Mouse (Mus musculus): ENCODE results near the gene Syt5.

Syt5 gene

DNA sequence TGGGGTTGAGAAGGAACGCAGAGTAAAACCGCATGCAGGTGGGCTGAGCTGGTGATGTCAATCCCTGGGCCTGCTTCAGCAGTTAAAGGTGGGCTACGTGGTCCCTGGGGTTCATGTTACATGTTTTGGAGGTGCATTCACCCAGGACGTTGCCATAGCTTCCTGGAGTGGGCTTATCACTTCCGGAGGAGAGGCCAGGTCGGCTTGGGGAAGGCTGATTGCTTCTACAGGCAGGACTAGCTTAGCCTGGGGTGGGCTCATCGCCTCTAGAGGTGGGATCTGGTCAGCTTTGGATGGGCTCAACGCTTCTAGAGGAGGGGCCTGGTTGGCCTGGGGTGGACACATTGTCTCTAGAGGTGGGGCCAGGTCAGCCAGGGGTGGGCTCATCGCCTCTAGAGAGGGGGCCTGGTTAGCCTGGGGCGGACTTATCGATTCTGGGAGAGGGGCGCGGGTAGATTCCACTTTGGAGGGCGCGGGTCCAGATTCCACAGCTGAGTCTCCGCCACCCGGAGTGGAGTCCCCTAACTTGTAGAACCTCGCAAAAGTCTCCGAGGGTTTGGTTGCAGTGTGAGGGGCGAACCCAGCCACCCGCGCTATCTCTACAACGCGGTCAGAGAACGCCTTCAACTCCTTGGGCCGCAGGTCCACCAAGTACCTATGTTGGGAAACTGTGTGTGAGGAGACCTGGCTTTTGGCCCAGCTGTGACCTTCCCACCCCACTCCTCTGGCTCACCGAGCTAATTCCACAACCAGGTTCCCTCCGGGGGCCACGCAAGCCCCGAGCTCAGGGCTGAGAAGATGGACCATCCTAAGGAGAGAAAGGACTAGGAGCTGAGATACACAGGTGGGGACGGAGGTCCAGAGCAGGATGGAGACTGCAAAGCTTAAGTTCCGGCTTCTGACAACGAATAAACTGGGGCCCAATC, 23.9 kb downstream of the Syt5 start:
- DNase-seq (ENCODE audit: low spot score in 2 of 2) = no peak

DNA sequence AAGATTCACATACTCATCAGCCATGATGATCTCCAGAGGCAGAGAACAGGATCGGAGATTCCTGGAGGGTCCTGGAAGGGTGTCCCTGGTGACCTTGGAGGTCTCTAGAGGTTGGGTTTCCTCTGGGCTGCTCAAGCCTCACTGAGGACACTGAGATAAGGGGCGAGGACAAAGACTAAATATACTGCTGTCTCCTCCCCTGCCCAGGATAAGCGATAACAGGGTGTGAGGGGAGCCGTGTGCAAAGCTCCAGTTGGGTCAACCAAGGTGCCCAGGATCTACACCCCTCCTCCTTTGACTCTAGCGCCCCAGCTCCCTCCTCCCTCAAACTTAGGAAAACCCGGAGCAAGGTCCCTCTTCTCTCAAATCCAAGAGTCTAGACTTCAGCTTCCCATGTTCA, 25.0 kb downstream of the Syt5 start:
- no peak for DNase-seq (ENCODE audit: low spot score in 2 of 2)

DNA sequence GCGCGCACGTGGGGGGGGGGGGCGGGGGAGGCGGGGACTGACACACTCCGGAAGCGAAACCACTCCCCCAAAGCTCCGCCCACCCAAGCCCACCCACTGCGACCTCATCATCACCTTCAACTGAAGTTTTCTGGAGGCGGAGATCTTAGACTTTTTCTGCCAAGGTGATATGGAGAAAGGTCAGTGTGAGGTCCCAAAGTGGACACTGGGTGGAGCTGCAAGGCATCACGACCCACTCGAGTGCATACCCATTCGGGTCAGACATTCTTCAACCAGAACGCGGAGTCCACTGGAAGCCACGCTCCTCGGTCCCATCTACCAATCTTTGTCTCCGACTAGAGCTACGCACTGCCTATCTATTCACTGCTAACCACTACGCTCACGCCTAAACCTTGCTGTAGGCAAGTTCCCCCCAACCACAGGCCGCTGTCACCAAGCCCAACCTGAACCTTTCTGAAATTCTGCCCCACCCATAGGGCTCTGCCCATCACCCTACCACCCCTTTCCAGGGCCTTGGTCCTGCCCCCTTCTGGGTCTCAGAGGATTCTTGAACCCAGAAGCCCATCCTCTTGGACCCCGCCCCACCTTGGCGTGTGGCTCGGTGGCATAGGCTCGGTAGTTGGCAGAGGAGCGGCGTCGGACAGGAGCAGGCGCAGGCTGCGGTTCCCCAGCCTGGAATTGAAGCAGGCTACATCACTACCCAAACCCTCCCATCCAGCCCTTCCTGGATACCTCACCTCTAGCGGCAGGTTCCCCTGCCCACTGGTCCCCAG, 25.9 kb downstream of the Syt5 start:
- peak in 1 of 2 experiments; percentile 39 for DNase-seq (ENCODE audit: low spot score in 2 of 2)

DNA sequence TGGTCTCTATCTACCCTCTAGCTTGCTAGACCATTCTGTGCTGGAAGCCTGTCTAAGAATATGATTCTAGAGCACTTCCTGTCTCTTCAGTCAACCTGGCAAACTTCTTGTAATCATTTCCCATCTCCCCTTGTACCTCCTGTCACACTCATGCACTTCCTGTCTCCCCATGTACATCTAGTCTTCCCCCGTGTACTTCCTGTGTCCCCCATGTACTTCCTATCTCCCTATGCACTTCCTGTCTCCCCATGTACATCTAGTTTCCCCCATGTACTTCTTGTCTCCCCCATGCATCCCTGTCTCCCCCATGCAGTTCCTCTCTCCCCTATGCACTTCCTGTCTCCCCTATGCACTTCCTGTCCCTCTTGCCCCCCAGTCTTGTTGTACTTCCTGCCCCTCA, 28.9 kb downstream of the Syt5 start:
- DNase-seq (ENCODE audit: low spot score in 2 of 2) = no peak

DNA sequence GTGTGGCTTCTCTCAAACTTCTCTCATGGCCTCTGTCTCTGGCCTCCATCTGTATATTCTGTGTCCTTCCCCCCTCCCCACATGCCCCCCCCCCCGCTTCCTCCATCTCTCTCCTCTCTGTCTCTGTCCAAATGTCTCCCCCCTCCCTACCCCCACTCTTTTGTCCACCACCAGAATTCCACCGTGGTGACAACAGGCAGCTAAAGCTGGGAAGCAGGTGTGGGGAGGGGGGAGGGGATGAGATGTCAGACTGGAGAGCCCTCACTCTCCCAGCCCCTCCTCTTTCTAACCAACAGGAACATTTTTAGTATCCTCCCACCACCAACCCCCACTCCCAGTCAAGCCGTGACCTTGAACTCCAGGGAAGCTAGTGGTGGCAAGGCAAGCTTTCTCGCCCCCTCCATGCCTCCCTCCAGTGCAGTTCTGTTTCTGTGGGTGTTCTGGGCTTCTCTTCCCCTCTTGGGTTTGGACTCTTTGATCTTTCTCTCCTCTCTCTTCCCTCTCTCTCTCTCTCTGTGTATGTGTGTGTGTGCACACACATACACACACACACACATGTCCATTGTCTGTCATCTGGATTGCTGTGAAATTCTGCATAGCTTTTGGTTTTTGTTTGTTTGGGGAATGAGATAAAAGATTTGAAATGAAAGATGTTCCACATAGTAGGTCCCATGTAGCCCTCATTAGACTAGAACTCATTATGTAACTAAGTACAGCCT, 30.9 kb downstream of the Syt5 start, which contains the start of gene Tnnt1:
Gene Tnnt1 (minus strand): TSS at position 51 of the 719 bp plus-strand sequence.
- DNase-seq (ENCODE audit: low spot score in 2 of 2) = no peak

DNA sequence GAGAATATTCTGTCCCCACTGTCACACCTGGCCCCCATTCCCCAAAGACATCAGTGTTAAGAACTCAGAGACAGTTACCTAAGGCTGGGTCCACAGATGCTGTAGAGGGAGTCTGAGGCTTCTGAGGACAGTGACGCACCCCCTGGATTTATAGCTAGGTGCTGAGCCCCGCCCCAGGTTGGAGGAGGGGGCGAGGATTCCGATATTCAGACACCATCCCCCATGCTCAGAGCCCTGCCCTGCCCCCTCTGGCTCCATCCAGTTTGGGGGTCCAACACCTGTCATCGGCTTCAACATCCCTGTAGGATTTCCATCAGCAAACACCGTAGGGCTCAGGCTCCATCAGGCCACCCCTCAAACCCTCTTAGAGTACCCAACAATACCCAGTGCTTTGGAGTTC, 31.5 kb downstream of the Syt5 start:
- DNase-seq (ENCODE audit: low spot score in 2 of 2) = no peak

DNA sequence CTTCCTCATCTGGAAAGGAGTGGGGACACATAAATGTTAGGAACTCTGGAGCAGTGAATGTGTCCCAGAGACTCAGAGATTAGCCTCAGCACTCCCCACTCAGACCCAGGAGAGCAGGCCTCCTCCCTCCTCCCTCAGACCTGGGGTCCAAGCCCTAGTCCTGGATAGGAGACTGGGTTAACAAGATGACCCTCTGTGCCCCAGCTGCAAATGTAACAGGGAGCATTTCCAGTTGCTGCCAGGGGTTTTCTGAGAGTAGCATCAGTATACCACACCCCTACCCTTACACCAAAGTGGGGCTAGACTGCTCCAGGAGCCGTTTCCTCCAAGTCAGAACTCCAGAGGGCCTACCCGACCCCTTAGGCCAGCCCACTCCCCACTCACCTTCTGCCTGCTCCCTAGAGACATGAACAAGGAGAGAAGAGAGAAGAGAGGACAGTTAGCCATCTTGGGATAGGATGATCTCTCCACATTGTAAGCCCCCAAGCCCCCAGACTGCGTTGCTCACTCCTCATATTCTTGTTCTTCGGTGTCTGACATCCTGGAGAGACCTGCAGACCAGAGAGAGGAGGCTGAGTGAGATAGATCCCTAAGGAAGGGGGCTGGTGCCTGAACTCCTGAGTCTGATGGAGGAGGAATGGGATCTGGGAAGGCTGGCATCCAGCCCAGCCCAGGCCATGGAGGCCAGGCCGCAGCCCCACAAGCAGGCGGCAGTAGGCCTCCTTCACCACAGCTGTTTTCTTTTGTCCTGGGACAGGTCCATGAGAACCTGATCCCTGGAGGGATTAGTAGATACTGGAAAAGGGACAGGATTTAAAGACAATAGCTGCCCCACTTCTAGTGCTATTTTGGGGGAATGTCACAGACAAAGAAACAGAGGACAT, 33.3 kb downstream of the Syt5 start:
- DNase-seq (ENCODE audit: low spot score in 2 of 2) = no peak

DNA sequence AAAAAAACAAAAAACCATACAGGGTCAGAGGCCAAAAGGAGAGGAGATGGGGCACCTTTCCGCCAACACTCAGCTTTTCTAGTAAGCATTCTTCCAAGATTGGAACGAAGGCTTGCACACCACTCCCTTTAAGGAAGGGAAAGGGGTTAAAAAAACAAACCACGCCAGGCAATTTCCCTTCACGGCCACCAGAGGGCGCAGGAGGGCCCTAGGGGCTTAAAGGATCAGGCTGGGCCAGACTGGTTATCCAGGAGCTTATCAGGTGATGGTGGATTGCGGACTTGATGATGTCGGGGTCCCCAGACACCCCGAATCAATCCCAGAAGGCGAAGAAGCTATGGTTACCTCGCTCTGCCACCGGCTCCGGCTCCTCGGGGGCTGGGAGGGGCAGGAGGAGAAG, 34.1 kb downstream of the Syt5 start:
- DNase-seq (ENCODE audit: low spot score in 2 of 2) = peak in 1 of 2 experiments; percentile 55

DNA sequence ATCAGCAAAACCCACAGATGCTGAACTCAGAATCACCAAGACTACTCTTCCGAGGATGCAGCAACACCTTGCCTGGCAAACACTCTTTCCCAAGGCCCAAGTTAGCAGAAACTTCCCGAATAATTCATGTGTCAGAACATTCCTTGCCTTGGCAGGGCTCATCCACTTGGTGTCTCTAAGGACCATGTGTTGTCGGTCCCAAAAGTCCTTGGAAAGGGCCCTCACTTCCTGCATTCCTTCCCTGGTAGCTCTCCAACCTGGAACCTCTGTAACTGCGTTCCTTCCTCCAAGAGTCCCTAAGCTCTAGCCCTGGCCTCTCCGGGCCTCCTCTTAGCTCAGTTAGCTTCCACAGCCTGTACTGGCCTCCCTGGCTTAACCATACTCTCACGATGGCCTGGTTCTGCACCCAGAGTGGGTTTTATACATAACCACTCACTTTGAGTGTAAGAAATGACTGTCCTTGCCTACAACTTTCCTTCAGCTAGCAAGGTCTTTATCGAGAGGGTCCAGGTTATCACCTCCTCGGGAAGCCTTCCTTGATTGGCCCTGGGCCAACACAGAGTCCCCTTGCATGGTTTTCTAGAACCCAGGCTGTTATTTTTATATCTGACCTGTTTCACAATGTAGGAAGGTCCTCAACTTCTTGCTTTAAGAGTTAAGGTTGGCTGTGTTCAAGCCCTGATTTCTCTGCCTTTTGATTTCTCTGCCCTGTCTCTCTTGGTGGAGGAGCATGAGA, 35.7 kb downstream of the Syt5 start:
- no peak for DNase-seq (ENCODE audit: low spot score in 2 of 2)

DNA sequence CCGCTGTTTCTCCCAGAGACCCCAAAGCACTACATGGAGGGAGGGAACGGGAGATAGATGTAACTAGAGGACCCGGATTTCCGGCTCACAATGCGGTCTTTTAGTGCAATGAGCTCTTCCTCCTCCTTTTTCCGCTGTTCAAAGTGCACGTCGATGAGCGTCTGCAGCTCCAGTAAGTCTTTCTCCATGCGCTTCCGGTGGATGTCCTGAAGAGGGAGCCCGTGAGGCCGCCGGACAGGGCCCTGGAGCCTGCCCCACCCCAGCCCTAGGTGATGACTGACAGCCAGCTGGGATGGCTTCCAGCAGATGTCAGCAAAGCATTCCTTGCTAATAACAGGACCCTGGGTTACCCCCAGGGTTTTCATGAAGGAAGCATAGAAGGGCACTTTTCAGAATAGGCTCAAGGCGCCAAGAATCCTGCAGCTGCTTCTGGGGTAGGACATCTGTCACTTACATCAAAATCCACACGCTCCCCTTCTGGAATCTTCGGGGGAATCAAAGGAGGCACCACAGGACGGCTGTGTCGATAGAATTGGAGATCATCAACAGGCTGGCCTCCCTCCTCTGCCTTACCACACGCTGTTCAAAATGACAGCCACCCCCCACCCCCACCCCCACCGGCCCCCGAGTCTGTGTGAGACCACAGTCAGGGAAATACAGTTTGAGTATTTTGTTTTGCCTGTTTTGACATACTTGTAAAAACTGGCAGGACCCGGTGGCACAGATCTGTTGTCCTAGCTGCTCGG, 37.3 kb downstream of the Syt5 start:
- DNase-seq (ENCODE audit: low spot score in 2 of 2) = peak; percentile 75 to 85

DNA sequence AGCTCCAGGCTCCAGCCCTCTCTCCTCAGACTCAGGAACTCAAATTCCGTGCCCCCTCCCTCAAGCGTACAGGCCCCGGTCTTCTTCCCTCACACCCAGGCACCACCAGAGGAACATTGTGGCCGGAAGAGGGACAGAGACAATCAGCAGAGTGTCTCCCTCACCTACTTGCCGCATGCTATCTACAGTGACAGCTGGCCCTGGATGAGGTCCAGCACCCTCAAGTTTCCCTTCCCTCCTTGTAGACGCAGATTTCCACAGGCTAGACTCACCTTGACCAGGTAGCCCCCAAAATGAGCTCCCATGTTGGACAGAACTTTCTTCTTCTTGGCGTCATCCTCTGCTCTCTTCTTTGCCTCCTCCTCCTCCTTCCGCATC, 38.6 kb downstream of the Syt5 start:
- DNase-seq (ENCODE audit: low spot score in 2 of 2) = no peak

DNA sequence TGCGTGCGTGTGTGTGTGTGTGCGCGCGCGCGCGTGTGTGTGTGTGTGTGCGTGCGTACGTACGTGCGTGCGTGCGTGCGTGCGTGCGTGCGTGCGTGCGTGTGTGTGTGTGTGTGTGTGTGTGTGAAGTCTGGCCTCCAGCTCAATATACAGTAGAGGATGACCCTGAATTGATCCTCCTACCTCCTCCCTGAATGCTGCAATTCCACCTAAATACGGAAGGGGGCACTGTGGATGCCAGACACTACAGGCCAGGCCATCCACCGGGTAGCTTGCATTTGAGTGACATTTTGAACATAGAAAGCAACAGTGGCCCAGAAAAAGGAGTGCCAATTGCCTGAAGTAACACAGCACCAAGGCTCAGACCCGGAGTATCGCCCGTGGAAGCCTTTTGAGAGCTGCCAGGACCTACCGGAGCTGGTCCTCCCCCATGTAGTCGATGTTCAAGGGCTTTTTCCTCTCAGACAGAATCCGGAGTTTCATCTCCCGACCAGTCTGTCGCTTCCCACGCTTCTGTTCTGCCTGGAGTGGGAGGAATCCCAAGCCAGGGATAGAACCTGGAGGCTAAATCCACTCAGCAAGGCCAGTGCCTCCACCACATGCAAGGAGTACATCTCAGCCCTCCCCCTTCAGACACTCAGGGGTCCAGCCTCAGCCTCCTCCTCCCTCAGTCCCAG, 39.1 kb downstream of the Syt5 start:
- DNase-seq (ENCODE audit: low spot score in 2 of 2) = no peak

DNA sequence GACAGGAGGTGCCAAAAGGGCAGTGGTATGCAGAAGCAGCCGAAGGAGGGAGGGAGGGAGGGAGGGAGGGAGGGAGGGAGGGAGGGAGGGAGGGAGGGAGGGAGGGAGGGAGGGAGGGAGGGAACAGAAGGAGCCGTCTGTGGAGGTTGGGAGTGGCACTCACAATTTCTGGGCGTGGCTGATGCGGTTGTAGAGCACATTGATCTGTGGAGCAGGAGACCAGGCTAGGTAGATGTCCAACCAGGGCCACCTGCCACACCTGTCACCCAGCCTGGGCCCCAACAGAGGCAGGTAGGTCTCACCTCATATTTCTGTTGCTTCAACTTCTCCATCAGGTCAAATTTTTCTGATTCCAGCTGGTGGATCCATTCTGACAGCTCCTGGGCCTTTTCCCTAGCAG, 40.1 kb downstream of the Syt5 start:
- DNase-seq (ENCODE audit: low spot score in 2 of 2) = no peak

DNA sequence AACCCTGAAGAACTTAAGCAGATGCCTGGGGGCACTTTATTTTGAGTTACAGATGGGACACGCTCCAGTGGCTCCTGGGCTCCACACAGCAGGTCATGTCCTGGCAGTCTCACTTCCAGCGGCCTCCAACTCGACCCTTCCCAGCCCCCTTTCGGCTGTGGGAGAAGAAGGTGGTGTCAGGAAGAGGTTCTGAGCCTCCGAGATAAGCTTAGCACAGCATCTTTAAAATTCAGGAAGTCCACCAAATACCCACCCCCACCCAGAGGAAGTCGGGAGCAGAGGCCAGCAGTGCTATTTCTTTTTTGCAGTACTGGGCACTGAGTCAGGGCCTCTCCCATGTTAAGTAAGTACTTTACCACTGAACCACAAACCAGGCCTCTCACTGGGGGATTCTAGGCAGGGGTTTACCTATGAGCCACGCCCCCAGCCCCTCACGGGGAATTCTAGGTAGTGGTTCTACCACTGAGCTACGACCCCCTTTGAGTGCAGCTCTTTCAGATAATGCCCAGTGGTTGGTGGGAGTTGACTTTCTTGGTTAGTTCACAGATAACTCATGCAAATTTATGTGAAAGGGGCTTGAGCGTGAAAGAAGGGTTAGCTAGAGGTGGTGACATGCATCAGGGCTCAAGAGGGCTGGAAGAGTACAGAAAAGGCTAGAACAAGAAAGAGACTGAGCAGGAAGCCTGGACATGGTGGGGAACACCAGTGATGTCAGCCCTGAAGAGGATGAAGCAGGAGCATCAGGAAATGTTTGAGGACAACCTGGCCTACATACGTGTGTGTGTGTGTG, 42.5 kb downstream of the Syt5 start:
- DNase-seq (ENCODE audit: low spot score in 2 of 2) = no peak

DNA sequence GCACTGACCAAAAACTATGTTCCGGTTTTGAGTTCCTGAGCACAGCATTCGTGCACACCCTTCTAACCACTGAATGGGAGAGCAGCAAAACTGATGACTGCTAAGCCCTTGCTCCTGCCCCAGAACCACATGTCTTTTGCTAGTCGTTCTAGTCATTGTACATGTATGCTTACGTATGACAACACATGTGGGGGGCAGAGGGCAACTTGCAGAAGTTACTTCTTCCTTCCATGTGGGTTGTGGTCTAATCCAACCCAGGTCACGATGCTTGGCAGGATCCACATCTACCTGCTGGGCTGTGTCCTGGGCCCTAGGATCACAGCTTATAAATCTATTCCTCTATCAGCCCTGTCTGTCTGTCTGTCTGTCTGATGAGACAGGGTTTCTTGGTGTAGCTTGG, 43.5 kb downstream of the Syt5 start:
- no peak for DNase-seq (ENCODE audit: low spot score in 2 of 2)

DNA sequence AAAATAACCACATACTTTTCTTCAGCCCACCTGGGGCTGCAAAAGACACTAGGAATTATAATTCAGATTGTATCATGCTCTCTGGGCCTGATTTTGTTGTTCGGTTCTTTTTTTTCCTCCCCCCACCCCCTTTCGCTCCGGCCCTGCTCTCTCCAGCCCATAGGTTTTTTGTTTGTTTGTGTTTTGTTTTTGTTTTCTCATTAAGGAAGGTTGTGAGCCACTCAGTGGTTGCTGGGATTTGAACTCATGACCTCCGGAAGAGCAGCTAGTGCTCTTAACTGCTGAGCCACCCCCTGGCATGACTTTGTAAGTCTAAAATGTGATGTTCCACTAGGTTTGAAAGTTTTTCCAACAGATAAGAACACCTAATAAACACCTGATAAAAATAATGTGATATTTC, 44.2 kb downstream of the Syt5 start:
- DNase-seq (ENCODE audit: low spot score in 2 of 2) = no peak

DNA sequence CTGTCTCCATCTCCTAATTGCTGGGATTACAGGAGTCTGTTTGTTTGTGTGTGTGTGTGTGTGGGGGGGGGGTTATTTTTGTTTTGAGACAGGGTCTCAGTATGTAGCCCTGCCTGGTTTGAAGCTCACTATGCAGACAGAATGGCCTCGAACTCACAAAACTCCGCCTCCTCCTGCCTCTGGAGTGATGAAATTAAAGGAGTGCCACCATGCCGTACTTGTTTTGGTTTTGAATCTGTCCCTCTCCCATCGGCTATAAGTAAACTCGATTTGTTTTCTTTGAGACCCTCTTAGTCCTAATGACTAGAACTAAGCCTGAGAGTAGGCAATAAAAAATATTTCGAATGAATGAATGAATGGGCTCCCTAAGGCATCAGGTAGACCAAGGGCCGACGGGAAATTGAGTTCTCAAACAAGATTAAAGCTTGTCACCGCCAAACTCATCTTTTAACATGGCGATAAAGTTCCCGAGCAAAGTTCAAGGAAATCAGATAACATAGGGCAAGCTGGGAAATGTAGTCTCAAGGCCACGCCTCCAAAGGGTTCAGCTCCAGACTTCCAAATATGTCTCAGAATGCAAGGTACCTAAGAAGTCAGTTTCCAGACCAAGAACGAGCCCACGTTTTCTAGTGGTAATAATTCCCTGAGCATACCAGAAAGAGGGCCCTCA, 44.8 kb downstream of the Syt5 start:
- no peak for DNase-seq (ENCODE audit: low spot score in 2 of 2)

All from thymus, postnatal 10 days (tissue).